Mouse (Mus musculus): ENCODE data around the gene Spryd4.

DNA sequence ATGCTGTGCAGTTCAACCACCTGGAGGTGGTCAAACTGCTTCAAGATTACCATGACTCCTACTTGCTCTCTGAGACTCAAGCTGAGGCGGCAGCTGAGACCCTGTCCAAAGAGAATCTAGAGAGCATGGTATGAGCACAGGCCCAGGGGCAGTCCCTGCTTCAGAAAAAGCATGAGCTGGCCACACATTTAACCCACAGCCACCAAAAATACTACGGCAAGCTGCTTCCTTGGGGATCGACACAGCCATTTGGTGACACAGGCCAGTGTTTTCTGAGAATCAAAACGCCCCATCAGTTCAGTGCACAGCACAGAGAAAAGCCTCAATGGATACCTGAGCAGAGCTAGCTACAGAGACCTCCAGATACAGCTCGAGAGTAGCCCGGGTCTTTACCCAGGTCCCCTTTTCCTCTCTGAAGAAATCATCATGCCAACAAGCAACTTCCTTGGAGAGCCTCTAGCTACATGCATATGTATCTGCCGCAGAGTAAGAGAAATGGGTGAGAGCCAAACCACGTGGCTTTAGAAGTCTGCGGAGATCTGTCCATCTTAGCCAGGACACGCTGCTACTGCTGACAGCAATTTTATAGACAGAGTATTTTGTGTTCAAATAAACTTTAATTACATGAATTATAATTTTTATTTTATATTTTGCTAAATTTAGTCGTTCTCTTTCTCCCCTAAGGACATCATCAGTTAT lies 2.1 kb downstream of the Spryd4 start:
- TF ChIP-seq CTCF (IDR thresholded peaks at IDR 0.05; ENCODE audit: extremely low read depth, insufficient read length, insufficient replicate concordance, low read depth, low read length) (no peak), POLR2A (IDR thresholded peaks at IDR 0.05; ENCODE audit: low read depth, low read length) (no peak)
